Mouse (Mus musculus) T-helper 17 cell (primary cell): Measurements from ENCODE around the gene Stard3.
"Not testable (repeated sequence)": the region's sequence is repeated elsewhere in the genome, so short reads cannot be mapped to it uniquely, and the experiment has no call there.

Experiments
- in situ Hi-C, 2 experiments: fragments of 300-600 bp; cut with MboI, MseI; formaldehyde crosslinking; loops; 1 replicate in 1 of 2; 2 replicates in 1 of 2; pipeline ENCODE4 v1.15.1; 2025; ENCODE audit warnings: high pct_unique_total_duplicates in 2 of 2

Stard3 gene

GRCm38 (mm10) chr11:98371556-98372240 lies 13.5 kb downstream of the Stard3 start:
- in situ Hi-C loops, result no loop called here

DNA sequence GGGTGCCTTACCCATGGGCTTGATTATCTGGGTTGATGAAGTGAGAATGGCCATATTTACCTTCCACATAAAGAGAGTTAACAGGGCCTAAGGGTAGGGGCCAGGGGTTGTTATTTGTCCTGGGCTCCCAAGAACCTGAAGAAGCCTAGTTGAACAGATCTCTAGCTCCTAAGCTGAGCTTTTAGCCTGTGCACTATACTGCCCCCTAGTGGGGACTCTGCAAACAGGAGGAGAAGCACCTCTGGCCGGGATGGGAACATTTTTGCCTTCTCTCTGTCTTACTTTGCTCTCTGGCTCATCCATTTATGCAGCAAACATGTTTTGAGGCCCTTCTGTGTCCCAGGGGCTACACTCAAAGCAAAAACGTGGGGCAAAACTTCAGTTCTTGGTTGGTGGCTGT lies 14.2 kb downstream of the Stard3 start:
- in situ Hi-C loops, result no loop called here

DNA sequence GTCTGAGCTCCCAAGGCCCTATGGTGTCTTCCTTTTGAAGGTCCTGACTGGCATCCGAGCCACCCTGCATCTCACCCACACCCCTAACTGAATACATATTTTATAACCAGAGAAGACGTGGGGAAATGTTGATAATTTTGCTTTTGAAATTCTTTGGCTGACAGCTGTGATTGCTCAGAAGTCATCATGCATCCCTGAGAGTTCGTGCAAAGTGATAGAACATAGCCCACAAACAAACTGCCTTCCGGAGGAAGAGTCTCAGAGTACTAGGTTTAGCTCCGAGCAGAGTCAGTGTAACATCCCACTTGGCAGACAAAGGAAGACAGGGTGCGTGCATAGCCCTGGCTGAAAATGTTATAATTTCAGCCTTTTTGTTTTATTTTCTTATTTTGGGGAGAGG lies 15.1 kb downstream of the Stard3 start:
- in situ Hi-C loops, result no loop called here

DNA sequence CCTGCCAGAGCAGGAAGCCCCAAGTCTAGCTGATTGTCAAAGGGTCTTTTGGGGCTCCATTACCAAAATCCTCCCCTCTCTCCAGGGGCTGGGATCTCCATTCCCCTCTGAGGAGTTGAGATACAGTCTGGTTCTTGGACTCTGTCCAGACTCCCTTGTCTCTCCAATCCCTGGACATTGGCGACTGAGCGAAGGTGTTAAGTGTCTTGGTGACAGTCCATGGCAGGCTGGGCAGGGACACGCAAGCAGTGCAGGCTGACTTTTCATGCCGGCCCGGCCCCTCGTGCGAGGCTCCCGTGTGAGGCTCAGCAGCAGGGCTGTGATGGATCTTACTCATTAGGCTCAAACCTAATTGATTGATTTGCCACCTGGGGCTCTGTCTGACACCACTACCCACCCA lies 16.1 kb downstream of the Stard3 start:
- in situ Hi-C loops, result no loop called here

DNA sequence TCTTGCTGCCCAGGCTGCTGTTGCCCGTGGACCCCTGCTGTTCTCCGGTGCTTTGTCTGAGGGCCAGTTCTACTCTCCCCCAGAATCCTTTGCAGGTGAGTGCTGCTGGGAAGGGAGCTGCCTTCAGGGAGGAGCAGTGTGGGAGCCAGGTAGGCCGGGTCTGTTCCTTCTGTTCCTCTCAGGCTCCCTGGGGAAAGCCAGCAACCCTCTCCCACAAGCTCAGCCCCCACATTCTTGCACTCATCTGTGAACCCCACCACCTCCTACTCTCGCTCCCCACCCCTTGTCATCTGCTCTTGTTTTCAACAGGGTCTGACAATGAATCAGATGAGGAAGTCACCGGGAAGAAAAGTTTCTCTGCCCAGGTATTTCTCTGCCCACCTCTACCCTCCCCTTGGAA lies 18.6 kb downstream of the Stard3 start:
- in situ Hi-C loops, result no loop called here

DNA sequence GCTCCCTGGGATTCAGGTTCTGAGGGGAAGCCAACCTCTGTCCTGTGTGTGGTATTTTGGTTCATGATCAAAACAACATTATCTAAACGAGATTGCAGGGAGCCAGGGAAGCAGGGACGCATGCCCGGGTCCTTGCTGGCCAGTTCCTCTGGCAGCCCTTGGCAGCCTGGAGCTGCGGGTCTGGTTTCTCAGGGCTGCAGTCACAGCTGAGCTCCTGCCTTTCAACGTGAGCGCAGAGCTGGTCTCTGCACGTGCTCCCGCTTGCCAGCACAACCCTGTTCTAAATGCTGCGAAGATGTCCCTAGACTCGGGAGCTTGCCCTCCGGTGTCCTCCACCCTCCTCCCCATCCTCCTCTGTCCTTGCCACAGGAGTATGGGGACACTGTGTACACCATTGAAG lies 19.6 kb downstream of the Stard3 start:
- in situ Hi-C loops, result no loop called here

- in situ Hi-C loops, result no loop called here
Observed at GRCm38 (mm10) chr11:98379379-98379778, 21.2 kb downstream of the Stard3 start.

GRCm38 (mm10) chr11:98380106-98380505 lies 21.9 kb downstream of the Stard3 start:
- in situ Hi-C loops, result no loop called here

GRCm38 (mm10) chr11:98381651-98382050 lies 23.5 kb downstream of the Stard3 start:
- in situ Hi-C loops, result no loop called here

- in situ Hi-C loops, result not testable (repeated sequence)
Observed at GRCm38 (mm10) chr11:98382405-98382804, 24.2 kb downstream of the Stard3 start.

- in situ Hi-C loops, result no loop called here
Observed at GRCm38 (mm10) chr11:98383261-98384030, 25.3 kb downstream of the Stard3 start, which contains the start of gene Tcap. Gene Tcap (plus strand): TSS chr11:98383811.

DNA sequence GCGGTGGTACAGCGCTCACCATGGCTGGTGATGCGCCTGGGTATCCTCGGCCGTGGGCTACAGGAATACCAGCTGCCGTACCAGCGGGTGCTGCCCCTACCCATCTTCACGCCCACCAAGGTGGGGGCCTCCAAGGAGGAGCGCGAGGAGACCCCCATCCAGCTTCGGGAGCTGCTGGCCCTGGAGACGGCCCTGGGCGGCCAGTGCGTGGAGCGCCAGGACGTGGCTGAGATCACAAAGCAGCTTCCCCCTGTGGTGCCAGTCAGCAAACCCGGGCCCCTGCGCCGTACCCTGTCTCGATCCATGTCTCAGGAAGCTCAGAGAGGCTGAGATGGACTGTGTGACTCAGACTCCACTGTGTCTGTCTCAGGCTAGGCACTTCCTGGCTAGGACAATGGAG lies 26.0 kb downstream of the Stard3 start:
- in situ Hi-C loops, result no loop called here

GRCm38 (mm10) chr11:98384721-98385637 lies 26.8 kb downstream of the Stard3 start:
- in situ Hi-C loops, result no loop called here

GRCm38 (mm10) chr11:98385638-98386585 lies 27.7 kb downstream of the Stard3 start, which contains the start of gene Pnmt:
Gene Pnmt (plus strand): TSS chr11:98386450.
- in situ Hi-C loops, result no loop called here

- in situ Hi-C loops, result no loop called here
Observed at GRCm38 (mm10) chr11:98386596-98386995, 28.4 kb downstream of the Stard3 start.

- in situ Hi-C loops, result no loop called here
Observed at GRCm38 (mm10) chr11:98387056-98387577, 28.9 kb downstream of the Stard3 start.

DNA sequence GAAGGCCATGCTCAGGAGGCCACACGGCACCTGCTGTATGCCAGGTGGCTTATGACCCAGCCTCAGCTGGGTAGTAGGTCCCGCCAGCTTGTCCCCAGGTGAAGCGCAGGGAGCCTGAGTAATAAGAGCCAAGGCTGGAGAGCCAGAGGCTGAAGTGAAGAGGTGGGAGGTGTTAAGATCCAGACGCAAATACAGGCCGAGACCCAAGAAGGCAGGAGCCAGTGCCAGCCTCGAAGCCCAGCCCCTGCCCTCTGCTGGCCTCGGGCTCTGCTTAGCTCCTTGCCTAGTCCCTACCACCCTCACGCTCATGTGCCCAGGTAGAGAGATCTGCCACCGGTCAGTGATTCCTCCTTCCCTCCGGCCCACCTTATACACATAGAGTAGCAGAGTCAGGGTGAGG lies 30.1 kb downstream of the Stard3 start:
- in situ Hi-C loops, result no loop called here

DNA sequence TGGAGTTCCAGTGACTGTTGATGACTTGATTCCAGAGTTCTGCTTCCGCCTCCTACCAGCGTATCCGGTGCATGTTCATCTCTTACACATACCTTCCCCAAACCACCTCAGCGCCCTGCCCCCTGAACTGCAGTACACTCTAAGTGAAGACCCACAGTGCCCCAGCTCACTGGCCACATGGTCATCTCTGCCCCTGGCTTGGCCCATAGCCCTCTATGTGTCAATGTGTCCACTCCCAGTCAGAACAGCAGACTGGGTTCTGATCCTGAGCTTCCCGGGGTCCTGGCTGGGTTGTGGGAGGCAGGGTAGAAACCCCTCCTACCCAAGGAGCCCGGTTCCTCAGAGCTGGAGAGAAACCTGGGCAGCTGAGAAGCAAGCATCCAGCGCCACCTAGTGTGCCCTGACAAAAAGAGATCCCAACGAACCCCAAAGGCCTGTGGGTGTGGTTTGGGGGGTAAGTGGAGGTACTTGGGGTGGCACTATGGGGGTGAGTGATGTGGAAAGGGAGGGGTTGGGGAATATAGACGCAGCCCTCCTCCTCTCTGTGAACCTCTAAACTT lies 31.1 kb downstream of the Stard3 start:
- in situ Hi-C loops, result no loop called here

DNA sequence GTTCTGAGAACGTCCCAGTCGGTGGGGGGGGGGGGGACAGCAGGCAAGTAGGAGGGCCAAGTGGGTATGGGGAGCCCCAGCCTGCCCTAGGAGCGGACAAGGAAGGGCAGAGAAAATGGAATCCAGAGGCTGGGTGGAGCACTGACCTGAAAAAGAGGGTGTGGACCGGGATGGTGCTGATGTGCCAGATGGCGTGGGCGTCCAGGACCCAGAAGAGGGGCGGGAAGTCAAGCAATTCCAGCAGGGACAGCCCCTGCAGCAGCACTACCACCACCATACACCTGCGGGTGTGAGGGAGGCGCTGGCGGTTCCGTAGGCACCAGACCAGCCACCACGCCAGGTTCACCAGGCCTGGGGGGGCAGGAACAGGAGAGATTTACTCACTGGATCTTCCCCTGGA lies 32.0 kb downstream of the Stard3 start:
- in situ Hi-C loops, result no loop called here

DNA sequence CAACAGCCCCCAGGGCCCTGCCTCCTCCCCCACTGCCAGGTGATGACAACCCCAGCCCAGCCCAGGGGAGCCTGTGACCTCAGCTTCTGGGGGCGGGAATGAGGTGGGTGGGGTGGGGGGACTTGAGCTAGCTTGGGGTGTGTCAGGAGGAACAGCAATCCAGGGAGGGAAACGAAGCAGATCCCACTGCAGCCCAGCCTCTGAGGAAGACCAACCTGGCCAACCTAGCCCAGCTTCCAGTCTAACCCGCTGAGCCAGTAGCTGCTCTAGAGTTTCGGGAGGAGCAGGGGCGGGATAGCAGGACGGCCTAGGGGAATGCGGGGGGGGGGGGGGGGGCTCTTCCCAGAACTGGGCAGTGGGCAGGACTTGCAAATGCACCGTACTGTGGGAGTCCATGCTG lies 33.9 kb downstream of the Stard3 start:
- in situ Hi-C loops, result no loop called here
